Mouse (Mus musculus) frontal cortex, postnatal 14 days (tissue): ENCODE data around the gene Rictor.

ENCODE experiments used
- DNase-seq, 2 experiments: peaks; one replicate each; pipeline ENCODE4 v3.0.0; 2022; ENCODE audit warnings: low spot score in 2 of 2

Rictor gene

DNA sequence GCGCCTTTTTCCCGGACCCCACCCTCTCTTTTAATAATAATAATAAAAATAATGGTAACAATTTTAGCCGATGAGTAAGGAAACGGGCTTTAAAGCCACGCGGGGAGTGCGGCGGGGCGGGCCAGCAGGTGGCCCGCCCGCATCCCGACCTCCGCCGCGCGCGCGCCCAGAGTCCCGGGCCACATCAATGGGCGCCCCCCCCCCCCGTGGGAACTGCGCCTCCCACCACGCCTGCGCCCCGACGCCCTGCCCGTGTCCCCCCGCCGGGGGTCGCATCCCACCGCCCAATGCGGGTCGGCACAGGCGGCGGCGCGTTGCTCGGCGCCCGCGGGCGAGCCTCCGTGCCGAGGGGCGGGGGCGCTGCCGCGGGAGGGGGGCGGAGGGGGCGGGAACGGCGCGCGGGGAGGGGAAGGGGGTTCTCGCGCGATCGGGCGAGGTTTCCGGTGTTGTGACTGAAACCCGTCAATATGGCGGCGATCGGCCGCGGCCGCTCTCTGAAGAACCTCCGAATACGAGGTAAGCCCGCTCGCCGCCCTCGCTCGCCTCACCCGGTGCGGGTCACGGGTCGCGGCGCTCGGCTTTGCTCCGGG, at the start of gene Rictor:
TSS of gene Rictor (plus strand) at position 444 of the 590 bp plus-strand sequence.
- peak in 1 of 2 experiments; percentile 57 for DNase-seq

DNA sequence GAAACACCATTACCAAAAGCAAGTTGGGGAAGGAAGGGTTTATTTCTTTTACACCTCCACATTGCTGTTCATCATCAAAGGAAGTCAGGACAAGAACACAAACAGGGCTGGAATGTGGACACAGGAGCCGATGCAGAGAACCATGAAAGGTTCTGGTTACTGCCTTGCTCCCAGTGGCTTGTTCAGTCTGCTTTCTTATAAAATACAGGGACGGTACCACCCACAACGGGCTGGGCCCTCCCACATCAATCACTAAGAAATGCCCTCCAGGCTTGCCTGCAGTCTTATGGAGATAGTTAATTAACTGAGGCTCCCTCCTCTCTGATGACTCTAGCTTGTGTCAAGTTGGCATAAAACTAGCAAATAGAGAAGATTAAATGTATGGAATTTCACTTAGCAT, 46.2 kb upstream of the Rictor start:
- no peak for DNase-seq

DNA sequence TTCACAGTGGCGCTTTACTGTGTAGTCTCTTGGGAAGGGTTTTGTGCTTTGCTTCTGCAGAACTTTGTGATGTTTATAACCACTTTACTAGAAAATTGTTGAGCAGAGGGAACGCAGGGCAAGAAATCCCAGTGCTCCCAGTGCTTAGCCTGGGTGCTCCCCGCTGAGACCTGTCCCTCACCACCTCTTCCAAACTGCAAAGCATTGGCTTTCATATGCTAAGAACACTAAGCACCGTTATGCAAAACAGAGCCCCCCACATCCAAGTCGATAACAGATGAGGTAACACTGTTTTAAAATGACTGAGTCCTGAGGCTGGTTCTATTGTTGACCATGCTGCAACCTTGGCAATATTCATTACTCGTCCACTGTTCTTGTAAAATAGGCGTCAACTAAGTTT, 44.2 kb upstream of the Rictor start:
- DNase-seq, result no peak

DNA sequence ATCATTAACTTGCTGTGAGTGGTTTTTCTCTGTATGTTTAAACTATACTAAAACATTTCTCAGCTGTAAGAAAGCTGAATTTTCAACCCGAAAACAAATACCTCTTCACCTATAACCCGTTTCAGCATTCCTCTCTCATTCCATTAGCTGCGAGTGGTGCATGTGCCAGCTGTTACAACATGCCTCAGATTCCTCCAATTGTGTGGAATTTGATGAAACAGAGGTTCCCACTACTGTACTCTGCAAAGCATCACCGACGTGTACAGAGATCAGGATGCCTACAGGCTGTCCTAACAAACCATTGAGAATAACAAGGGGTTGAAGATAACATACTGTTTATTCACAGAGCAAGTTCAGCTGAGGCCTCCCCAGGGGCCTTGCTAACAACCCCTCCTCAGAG, 42.1 kb upstream of the Rictor start:
- no peak for DNase-seq

DNA sequence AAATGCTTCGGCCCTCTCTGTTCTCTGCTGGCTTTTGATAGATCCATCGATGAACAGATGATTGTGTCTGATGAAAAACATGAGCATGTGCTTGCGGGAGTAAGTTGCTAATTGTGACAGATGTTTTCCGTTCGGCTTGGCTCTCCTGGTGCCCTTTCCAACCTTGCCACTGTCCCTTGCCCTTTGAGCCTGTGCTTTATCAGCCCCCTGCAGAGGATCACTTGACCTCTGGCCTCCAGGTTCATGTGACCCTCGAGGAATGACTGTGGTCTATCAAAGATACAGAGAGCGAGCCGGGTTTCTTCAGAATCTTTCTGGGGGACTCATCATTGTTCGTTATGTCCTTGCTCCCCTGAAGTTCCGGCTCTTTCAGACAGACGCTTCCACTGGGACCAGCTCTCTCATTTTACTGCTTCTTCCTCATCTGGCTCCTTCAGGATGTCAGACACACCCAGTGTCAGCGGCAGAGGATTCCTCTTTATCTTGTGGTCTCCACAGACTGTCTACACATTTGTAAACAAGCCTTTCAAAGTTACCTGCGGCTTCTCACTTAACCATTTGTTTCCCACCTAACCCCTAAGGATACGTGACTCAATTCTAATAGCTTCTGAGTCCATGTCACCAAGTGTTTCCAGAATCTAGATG, 39.3 kb upstream of the Rictor start:
- no peak for DNase-seq

DNA sequence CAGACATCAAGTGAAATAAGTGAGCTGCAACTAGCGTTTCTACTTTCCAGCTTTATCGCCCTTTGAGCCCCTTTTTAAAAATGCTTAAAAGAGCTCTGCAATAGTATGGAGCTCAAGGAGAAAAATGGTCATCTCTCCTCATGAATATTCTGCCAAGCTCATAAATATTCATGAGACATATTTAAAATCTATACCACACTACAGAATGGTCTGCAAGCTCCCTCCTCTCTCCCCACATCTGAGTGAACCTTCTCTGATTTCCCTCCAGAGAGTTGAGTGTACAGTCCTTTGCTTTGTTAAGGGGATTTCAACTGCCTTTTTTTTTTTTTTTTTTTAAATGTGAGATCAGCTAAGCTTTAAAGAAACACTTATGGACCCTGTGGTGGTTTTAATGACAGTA, 29.7 kb upstream of the Rictor start:
- DNase-seq, result no peak

DNA sequence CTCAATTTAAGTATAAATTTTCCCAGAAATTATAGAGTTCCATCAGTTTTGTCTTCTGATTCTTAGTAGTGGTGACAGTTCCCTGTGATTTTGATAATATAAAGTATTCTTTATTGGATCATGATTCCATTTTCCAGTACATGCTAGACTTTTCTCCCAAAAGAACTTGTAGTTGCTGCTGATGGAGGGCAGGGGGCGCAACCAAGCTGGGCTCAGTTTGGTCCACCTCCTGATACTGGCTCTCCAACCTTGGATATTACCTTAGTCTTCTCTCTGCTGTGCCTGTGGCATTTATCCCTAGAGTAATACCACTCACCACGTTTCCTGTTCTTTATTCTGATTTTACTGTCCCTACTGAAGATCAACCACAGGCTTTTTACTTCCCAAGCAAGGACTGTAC, 6.0 kb upstream of the Rictor start:
- DNase-seq, result no peak

DNA sequence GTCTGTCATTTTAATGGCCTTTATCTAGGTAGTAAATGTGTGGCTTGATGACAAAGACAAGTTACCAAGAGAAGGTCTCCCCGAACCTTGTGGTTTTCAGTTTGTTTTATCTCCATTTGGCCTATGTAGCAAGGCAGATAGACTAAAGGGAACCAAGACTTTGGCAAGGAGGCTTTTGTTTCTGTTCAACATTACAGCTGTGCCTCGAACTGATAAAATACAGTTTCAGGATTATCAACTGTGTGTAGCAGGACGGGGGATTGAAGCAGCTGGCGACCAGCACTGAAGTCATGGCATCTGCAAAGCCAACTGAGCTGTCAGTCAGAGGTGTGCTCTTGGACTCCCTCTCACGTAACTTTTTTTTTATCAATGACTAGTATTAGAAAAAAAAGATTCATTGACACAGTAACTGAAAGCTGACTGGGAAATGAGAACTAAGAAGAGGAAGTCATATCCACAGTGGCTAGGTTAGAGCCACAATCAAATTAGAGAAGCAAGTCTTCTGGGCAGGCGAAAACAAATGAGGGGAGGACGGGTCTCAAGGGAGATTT, 2.8 kb upstream of the Rictor start:
- no peak for DNase-seq

DNA sequence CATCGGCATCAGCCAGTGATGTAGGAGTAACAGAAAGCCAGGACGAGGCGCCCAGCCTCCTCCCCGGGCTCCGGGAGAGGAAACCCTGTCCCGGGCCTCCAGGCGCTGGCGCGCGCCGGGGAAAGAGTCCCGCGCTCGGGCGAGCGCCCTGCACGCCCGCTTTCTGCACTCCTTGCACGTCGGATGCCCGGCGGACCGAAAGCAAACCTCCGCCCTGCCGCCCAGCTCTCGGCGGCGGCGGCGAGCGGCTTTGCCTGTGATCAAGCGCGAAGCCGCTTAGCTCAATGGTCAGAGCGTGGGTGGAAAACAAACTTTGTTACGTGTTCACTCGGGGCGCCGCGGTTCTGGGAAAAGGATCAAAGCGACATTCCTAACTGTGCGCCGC, 636 bp upstream of the Rictor start:
- peak; percentile 55 to 57 for DNase-seq

DNA sequence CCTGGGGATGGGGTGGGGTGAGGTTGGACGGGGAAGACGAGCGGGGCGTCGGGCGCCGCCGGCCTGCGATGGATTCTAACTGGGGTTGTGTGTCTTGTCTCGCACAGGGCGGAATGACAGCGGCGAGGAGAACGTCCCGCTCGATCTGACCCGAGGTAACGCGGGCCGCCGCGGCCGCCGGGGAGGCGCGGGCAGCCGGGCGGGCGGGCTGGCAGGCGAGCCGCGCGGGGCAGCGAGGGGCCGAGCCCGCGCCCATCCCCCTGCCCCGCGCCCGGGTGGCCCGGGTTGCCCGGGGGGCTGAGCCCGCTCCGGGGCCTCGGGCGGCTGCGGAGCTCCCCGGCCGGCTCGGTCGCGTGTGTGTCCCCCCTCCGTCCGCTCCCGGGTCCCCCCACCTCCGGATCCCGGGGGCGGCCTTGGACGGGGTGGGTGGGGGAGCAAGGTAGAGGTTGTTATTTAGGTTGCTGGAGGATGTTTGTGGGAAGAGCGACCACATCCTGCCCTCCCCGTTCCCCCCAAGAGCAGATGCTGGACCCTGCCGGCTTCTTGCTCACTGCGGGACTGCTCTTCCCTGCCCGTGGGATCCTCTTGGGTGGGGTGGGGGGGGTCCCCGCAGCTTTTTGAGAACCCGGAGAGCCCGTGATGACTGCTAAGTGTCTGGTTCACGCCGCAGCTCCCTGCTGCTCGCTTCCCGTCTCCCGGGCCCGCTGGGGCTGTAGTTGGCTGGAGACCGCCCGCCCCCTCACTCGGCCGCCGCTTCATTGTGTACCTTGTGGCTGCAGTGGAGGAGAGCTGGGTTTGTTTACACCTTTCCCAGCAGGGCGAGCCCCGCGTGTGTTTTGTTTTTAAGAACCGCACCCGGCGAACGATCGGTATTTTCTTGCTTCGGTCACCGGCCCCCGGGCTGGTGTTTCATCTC, 605 bp downstream of the Rictor start:
- peak; percentile 29 to 32 for DNase-seq

DNA sequence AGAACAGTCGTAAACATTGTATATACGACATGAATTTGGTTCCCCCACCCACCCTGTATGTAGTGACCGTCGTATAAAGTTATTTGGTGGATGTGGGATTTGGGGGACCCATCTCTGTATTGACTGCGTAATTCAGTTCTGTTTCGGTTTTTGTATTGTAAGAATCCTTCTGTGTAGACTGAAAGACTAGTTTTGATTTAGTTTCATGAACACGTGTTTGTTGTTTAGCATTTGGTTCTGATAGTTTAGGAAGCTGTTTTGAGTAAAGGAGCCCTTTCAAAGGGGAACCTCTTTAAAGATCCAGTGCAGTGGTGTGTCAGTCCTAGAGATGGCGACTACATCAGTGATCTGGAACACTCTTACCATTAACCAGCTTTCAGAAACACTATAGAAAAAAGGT, 1.4 kb downstream of the Rictor start:
- DNase-seq, result no peak

DNA sequence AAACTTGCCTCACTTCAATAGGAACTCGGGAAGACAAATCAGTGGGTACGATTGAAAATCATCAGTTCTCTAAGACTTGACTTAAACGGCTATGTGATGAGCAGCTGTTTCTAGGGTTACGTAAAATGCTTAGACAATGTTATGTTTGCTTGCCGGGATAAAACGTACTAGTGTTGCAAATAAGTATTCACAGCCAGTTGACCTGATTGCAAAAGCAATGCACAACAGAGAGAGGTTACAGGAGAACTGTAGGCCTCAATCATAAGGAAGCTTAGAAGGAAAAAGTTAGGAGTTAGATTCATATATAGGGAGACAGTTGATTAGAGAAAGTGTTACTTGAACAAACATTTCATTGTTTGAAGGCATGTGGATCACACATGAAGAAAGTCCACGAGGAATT, 2.2 kb downstream of the Rictor start:
- no peak for DNase-seq

DNA sequence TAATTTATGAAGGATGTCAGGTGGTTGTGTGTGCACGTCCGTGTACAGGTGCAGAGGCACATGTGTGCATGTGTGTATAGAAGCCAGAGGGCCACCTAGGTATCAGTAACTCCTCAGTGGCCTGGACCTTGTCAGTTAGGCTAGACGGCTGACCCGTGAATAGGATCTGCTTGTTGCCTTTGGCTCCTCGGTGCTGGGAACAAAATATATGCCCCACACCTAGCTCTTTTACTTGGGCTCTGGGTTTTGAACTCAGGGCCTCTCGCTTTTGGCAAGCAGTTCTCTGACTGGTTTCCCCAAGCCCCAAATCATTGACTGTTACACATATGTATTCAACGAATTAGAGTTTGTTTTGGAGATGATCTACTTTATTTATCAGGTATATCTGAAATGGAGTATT, 3.0 kb downstream of the Rictor start:
- DNase-seq, result no peak

DNA sequence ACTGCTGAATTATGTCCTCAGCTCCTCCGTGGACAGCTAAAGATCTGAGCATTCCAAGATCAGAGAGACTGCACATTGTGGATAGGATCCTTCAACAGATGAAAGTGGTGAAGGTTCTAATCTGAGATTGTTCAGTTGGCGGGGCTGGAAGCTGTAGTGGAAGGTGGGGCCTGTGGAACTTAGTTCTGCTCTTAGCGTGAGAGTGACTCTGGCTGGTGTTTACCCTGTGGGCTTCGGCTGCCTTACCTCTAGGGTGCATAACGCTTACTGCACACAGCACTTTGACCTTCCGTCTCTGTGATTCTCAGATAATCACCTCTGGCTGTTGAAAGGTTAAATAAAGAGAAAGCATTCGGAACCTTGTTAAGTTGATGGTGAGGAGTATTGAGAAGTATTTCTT, 6.6 kb downstream of the Rictor start:
- DNase-seq, result no peak

DNA sequence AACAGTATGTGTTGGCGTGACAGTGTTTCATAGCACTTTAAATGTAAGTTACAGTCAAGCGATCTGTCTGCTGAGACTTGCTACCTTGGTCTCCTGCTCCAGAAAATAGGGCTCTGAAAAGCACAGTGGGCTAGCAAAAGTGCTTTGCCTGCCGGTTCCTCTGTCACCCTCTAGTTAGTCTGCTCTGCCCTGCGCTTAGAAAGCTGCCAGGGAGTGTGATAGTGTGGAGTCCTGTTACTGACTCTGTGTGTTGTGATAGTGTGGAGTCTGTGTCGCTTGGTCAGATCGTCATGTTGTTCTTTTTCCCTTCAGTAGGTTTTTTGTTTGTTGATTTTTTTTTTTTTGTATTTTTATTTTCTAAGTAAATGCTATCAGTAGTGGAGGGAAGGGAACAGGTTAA, 7.1 kb downstream of the Rictor start:
- DNase-seq, result no peak

DNA sequence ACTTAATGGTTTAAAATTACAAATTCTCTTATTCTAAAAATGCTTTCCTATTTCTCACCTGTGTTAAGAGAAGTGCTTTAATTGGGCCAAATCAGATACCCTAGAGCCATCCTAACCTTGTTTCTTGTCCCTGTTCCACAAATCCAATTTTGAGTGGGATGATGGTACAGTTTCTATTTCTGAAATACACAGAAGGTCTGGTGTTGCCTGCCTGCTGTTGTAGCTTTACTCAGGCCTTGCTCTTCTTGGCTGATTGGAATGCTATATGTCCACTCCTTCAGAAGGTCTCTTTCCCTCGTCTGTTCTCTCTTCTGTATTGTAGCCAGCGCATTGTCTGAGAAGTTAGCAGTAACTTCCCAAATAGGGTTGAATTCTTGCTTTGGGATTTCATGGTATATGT, 13.2 kb downstream of the Rictor start:
- DNase-seq, result no peak

DNA sequence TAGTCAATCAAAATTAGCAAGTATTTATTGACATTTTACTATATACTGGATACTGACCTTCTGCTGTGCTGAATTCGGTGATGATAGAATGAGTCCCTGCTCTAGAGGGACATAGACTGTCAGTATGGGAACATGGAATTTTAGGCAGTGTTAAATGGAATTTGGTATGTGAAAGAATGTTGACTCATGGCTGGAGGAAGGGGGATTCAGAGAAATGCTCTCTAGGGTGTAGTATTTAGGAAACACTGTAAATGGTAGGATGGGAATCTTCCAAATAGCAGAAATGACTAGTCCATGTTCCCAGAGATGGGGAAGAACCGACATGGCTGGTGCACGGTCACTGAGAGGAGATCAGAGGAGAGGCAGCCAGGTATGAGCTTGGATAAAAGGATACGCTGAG, 13.6 kb downstream of the Rictor start:
- no peak for DNase-seq

DNA sequence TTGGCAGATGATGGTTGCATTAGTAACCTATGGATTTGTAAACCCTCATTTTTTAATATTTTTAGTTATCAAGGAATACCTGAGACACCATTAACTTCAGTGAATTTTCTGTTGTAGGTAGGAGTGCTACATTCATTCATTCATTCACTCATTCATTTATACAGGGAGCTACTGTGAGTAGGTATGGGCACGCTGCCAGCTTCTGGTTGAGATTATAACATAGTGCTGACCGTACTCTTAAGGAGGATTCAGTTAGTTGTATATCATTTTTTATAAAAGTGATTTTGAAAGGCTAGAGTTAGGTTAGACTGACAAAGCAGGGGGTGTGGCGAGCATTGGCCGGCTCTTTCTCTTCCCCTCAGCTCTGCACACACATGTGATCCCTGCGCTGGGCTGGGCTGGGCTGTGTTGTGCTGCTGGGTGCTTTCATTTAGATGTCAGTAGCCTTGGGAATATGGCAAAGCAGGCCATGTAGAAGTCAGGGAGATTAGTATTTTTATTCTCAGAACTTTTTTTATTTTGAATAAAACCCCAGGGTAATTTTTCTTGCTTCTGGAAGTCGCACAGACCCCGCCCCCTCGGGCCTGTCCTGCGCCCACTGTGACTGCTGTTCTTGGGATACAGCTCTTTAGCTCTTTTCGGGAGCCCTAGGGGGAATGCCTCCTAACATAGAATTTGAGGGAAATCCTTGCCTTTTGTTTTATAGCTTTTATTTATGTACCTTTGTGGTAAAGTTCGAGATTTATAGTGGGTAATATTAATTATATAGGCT, 14.4 kb downstream of the Rictor start:
- no peak for DNase-seq

DNA sequence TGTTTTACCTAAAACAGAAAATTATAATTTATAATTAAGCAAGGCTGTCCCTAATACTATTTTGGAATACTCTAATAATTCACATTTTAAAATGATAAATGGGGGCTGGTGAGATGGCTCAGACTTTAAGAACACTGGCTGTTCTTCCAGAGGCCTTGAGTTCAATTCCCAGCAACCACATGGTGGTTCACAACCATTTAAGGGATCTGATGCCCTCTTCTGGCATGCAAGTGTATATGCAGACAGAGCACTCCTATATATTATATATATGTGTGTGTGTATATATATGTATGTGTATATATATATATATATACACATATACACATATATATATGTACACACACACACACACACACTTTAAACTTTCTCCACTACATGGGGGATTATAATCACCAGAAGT, 15.2 kb downstream of the Rictor start:
- no peak for DNase-seq

DNA sequence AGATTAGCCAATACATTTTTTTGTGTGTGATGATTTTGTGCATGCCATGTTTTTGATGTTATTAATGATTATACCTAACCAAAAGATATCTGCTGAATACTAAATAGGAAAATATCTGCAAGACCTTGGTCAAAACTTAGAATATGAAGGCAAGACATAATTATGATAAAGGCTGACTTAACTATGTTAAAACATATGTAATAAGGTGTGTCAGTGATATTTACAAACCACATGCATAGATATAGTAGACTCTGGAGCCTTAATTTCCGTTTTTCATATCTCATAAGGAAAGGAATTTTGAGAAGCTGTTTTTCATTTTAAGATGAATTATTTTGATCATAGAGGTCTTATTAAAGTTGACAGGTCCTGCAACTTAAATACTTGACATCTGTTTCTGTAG, 16.3 kb downstream of the Rictor start:
- no peak for DNase-seq

DNA sequence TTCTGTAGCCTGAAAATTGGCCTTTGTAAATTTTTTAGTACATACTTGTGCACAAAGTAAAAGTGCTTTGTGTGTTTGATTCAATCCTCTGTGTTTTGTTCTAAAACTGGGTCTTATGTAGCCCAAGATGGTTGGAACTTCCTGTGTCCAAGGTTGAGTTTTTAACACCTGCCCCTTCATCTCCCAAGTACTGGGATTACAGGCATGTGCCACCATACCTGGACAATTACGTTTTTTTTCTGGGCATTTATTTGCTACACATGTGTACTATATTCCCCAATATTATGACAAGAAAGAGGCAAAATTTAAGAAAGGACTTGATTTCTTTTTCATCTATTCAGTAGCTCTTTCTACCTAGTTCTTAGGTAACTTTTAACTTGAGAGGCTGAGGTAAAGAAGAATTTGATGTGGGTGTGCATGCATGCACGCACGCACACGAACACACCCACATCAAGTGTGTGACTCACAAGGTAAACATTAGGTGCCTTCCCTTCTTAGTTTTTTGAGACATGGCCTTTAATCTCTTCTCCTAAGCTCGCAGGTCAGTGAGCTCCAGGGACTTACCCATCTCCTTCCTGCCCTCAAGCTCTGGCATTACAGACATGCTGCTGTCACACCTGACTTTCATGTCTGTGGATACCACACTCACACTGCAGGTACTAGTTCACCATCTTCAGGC, 18.1 kb downstream of the Rictor start:
- no peak for DNase-seq
